Mouse (Mus musculus): ENCODE measurements at regions not wholly inside any gene's neighbourhood (a gene's known extent, or its start where the extent isn't known, plus 50 kb on each side); places are given as distances from the start of the nearest gene placed in this dataset.

DNA sequence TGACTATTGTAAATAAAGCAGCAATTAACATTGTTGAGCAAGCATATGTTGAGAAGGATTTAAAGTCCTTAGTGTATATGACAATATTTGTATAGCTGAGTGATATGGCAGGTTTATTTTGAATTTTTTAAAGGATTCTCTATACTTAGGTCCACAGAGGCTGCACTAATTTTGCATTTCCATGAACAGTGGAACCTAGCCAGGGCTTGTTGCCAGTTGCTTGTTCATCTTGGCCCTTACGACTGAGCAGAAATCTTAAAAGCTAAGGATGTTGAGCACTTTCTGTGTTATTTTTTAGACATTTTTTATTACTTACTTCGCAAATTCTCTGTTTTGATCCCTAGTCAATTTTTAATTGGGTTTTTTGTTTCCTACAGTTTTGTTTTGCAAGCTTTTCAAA, 417.8 kb downstream of the Cdh7 start:
- H3K4me3 ChIP-seq (ENCODE audit: low read depth, low read length) = no peak overlapping the region
- H3K4me2 ChIP-seq (ENCODE audit: low read depth) = no peak overlapping the region
- no peak overlapping the region for H3K27ac ChIP-seq (ENCODE audit: low read depth, low read length)
- 97% methylated on average over 2 of the region's 2 CpGs for WGBS
- no peaks in the 10 kb centered on the region for H3K9me3 ChIP-seq (ENCODE audit: control insufficient read depth, low read length)
- ATAC-seq (ENCODE audit: insufficient read depth, low FRiP score, low TSS enrichment) = no peak
- no peaks in the 10 kb centered on the region for H3K36me3 ChIP-seq (ENCODE audit: control insufficient read depth, insufficient read depth, low read length)
- no peak overlapping the region for H3K9ac ChIP-seq (ENCODE audit: low read length)
- no peaks in the 10 kb centered on the region for H3K27me3 ChIP-seq (ENCODE audit: control insufficient read depth, insufficient read depth, low read length)
- no peak for DNase-seq (ENCODE audit: low spot score)
- no peaks in the 10 kb centered on the region for H3K4me1 ChIP-seq (ENCODE audit: control insufficient read depth, insufficient read depth, low read length)

DNA sequence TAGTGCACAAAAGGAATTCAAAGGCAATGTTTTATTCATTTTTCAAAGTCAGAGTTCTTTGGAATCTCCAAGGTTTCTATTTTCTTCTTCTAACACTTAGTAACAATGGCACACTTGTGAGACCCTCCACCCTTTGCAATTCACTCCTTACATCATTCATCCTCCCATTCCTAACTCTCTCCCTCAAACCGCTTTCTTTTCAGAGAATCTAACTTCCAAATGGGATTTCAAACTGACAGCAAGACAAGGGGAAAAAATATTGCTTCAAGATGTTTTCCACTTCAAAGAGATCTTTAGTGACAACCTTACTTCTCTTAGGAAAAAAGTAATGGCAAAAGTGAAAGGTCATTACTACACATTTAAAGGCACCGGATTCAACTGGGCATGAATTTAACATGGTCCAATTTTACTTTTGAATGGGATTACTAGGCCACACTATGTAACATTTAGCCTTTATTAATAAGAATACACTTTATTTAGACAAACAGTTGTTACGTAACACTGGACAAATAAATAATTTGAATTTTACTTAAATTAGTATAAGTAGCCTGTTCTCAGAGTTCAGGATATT, 465.6 kb downstream of the Cdh7 start:
- H3K9me3 ChIP-seq (ENCODE audit: control insufficient read depth, low read length) = no peaks in the 10 kb centered on the region
- H3K27me3 ChIP-seq (ENCODE audit: control insufficient read depth, insufficient read depth, low read length) = no peaks in the 10 kb centered on the region
- H3K27ac ChIP-seq (ENCODE audit: low read depth, low read length) = no peak overlapping the region
- WGBS = 25% methylated on average over 3 of the region's 3 CpGs
- H3K4me1 ChIP-seq (ENCODE audit: control insufficient read depth, insufficient read depth, low read length) = no peaks in the 10 kb centered on the region
- H3K4me3 ChIP-seq (ENCODE audit: low read depth, low read length) = no peak overlapping the region
- H3K9ac ChIP-seq (ENCODE audit: low read length) = no peak overlapping the region
- no peaks in the 10 kb centered on the region for H3K36me3 ChIP-seq (ENCODE audit: control insufficient read depth, insufficient read depth, low read length)
- peak; percentile 25 for DNase-seq (ENCODE audit: low spot score)
- ATAC-seq (ENCODE audit: insufficient read depth, low FRiP score, low TSS enrichment) = peak; percentile 86
- no peak overlapping the region for H3K4me2 ChIP-seq (ENCODE audit: low read depth)

GRCm38 (mm10) chr1:110483476-110483875, 493.9 kb downstream of the Cdh19 start:
- Histone ChIP-seq H3K9ac (ENCODE audit: low read length) (no peak overlapping the region), H3K27ac (ENCODE audit: low read depth, low read length) (no peak overlapping the region), H3K4me2 (ENCODE audit: low read depth) (no peak overlapping the region), H3K4me1 (ENCODE audit: control insufficient read depth, insufficient read depth, low read length) (no peaks in the 10 kb centered on the region), H3K9me3 (ENCODE audit: control insufficient read depth, low read length) (no peaks in the 10 kb centered on the region), H3K27me3 (ENCODE audit: control insufficient read depth, insufficient read depth, low read length) (no peaks in the 10 kb centered on the region), H3K4me3 (ENCODE audit: low read depth, low read length) (no peak overlapping the region), H3K36me3 (ENCODE audit: control insufficient read depth, insufficient read depth, low read length) (no peaks in the 10 kb centered on the region)
- DNase-seq (ENCODE audit: low spot score) (no peak), ATAC-seq (ENCODE audit: insufficient read depth, low FRiP score, low TSS enrichment) (no peak)

DNA sequence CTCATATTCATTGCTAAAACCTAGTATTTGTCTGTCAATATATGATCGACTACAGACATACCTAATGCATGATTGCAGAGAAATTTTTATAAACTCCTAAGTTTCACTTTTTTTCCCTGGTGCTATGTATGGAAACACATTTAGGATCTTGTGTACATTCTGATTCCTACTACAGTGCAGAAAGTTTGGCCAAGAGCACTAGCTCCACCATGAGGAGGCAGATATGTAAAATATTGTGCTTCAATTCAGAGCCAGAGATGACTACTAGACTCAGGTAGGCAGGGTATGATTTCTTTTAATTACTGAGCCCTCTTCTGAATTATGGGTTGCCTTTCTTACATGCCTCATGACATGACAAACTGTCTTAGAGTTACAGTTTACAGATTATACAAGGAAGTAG, 488.0 kb downstream of the Cdh19 start:
- DNase-seq (ENCODE audit: low spot score) = no peak
- no peak for ATAC-seq (ENCODE audit: insufficient read depth, low FRiP score, low TSS enrichment)
- no peaks in the 10 kb centered on the region for H3K4me1 ChIP-seq (ENCODE audit: control insufficient read depth, insufficient read depth, low read length)
- no peak overlapping the region for H3K9ac ChIP-seq (ENCODE audit: low read length)
- no peaks in the 10 kb centered on the region for H3K9me3 ChIP-seq (ENCODE audit: control insufficient read depth, low read length)
- no peak overlapping the region for H3K4me2 ChIP-seq (ENCODE audit: low read depth)
- no peak overlapping the region for H3K4me3 ChIP-seq (ENCODE audit: low read depth, low read length)
- H3K36me3 ChIP-seq (ENCODE audit: control insufficient read depth, insufficient read depth, low read length) = no peaks in the 10 kb centered on the region
- no peak overlapping the region for H3K27ac ChIP-seq (ENCODE audit: low read depth, low read length)
- H3K27me3 ChIP-seq (ENCODE audit: control insufficient read depth, insufficient read depth, low read length) = no peaks in the 10 kb centered on the region
- WGBS = 85% methylated on average over 1 of the region's 1 CpGs
